Mouse (Mus musculus) forebrain, embryonic 11.5 days (tissue): ENCODE measurements around the gene Bcas3. TPM values are rescaled to one million over a fixed set of nuclear protein-coding genes. Genes with fewer than 3 reads are reported as not detected.

ENCODE experiments used
- ATAC-seq: fragments of 200-750 bp; cut with Nextera tagmentation; replicated peaks from 2 replicates; pipeline ENCODE4 v1.8.0; 2017; ENCODE audit warnings: moderate TSS enrichment; ENCODE audit not compliant: low FRiP score
- DNase-seq: peaks from one replicate; pipeline ENCODE4 v3.0.0-alpha.2; 2017; ENCODE audit warnings: low spot score
- H3K27ac ChIP-seq: fragments of 300-500 bp; sonication (generic); 2 replicates; pipeline ENCODE4 v1.5.1; 2014; ENCODE audit warnings: low read depth, low read length
- H3K27me3 ChIP-seq: fragments of 300-500 bp; sonication (generic); 2 replicates; pipeline ENCODE4 v1.6.1; 2014; ENCODE audit warnings: mild to moderate bottlenecking, low read length, mixed read lengths; ENCODE audit not compliant: control insufficient read depth, insufficient read depth
- H3K36me3 ChIP-seq: fragments of 300-500 bp; sonication (generic); 2 replicates; pipeline ENCODE4 v1.6.1; 2014; ENCODE audit warnings: mild to moderate bottlenecking, low read length, moderate library complexity, mixed read lengths; ENCODE audit not compliant: control insufficient read depth, insufficient read depth
- H3K4me1 ChIP-seq: fragments of 300-500 bp; sonication (generic); replicated peaks from 2 replicates; pipeline ENCODE4 v1.6.1; 2014; ENCODE audit warnings: low read length, mixed read lengths; ENCODE audit not compliant: control insufficient read depth, insufficient read depth
- H3K4me2 ChIP-seq: fragments of 300-500 bp; sonication (generic); 2 replicates; pipeline ENCODE4 v1.6.1; 2014; ENCODE audit warnings: low read depth, mild to moderate bottlenecking, low read length, moderate library complexity, mixed read lengths; ENCODE audit not compliant: severe bottlenecking
- H3K4me3 ChIP-seq: fragments of 300-500 bp; sonication (generic); 2 replicates; pipeline ENCODE4 v1.5.1; 2014; ENCODE audit warnings: low read depth, low read length
- H3K9ac ChIP-seq: fragments of 300-500 bp; sonication (generic); 2 replicates; pipeline ENCODE4 v1.6.1; 2014; ENCODE audit warnings: low read length
- H3K9me3 ChIP-seq: fragments of 300-500 bp; sonication (generic); 2 replicates; pipeline ENCODE4 v1.6.1; 2016; ENCODE audit warnings: low read length, mixed read lengths; ENCODE audit not compliant: control insufficient read depth
- WGBS: fragments of 180-500 bp; shearing (Covaris S2); extraction: QIAGEN DNeasy Blood & Tissue Kit; methylation state at CpG from one replicate; pipeline ENCODE4 v1.1.7; 2014; 5-methylcytosine and 5-hydroxymethylcytosine counted together
- polyA plus RNA-seq: library from polyadenylated mRNA; unstranded; fragments of >200 nt; fragmentation: Nextera tagmentation; extraction: Ambion mirVana; gene quantifications from 2 replicates; pipeline ENCODE4 v1.2.1, GENCODE M21; 2014

Gene Bcas3
- polyA plus RNA-seq, 1 experiment from 2014 or later = 17.9 TPM

DNA sequence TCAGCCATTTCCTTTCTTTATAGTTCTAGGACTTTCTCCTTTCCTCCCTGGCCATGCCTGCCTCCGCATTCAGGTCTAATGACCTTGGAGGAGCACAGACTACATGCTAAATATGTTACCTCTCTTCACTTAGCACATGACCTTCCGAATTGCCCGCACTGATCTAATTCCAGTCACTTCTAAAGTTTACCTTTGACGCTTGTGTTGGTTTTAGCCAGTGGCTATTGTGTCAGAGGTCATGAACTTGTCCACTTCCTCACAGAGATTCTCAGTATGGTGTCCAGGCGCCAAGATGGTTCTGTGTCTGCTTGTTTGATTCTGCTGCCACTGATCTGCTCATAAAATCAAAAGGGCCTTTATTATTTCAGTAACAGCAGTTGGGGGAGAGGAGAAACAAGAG lies 338.3 kb downstream of the Bcas3 start:
- no peak for ATAC-seq
- Histone ChIP-seq H3K4me3 (no peak overlapping the region), H3K4me1 (no peaks in the 10 kb centered on the region), H3K4me2 (no peak overlapping the region), H3K27me3 (no peaks in the 10 kb centered on the region), H3K27ac (no peak overlapping the region), H3K9ac (no peak overlapping the region), H3K36me3 (no peaks in the 10 kb centered on the region), H3K9me3 (no peaks in the 10 kb centered on the region)
- 56% methylated on average over 5 of the region's 5 CpGs for WGBS
- no peak for DNase-seq

DNA sequence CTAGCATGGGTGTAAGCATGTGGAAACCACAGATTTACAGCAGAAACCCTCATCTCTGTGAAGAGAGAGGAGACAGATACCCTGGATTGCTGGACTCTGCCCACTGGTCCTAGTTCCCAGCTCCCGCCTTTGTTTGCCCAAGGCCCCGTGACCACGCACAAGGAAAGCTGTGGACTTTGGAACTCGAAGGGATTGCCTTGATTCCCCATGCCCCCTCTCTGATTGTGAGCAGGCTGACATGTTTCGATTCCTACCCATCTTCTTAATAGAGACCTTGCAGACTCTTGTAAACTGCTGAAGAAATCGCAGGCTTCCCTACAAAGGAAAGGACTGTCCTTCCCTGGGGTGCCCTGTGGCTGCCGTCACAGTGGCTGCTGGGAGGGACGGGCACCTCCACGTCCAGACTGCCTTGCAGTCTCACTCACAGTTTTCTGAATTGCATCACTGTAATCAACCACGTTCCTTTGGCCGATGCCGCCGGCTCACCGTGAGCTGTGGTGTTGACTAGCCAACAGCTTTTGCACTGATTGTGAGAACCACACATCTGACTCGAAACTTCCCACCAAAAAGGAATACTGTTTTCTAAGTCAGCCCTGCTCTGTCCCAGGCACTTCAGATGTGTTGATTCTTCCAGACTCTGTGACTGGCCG lies 342.8 kb downstream of the Bcas3 start:
- no peak overlapping the region for H3K4me3 ChIP-seq
- no peak for DNase-seq
- H3K27ac ChIP-seq = no peak overlapping the region
- peaks cover 2% of the 10 kb centered on the region; the same call in 1 of the 2 replicates for H3K4me1 ChIP-seq
- no peak overlapping the region for H3K4me2 ChIP-seq
- no peak for ATAC-seq
- H3K9ac ChIP-seq = no peak overlapping the region
- H3K27me3 ChIP-seq = no peaks in the 10 kb centered on the region
- WGBS = 82% methylated on average over 16 of the region's 16 CpGs
- no peaks in the 10 kb centered on the region for H3K36me3 ChIP-seq
- H3K9me3 ChIP-seq = no peaks in the 10 kb centered on the region

GRCm38 (mm10) chr11:85696491-85697398 lies 343.8 kb downstream of the Bcas3 start:
- H3K27ac ChIP-seq = no peak overlapping the region
- no peak for ATAC-seq
- 53% methylated on average over 14 of the region's 14 CpGs for WGBS
- no peak overlapping the region for H3K4me3 ChIP-seq
- H3K9ac ChIP-seq = no peak overlapping the region
- no peaks in the 10 kb centered on the region for H3K27me3 ChIP-seq
- H3K36me3 ChIP-seq = no peaks in the 10 kb centered on the region
- H3K4me2 ChIP-seq = no peak overlapping the region
- no peaks in the 10 kb centered on the region for H3K9me3 ChIP-seq
- peaks cover 2% of the 10 kb centered on the region; the same call in 1 of the 2 replicates for H3K4me1 ChIP-seq
- DNase-seq = no peak

GRCm38 (mm10) chr11:85697468-85697867 lies 344.5 kb downstream of the Bcas3 start:
- no peak overlapping the region for H3K27ac ChIP-seq
- H3K4me2 ChIP-seq = no peak overlapping the region
- H3K4me1 ChIP-seq = peaks cover 2% of the 10 kb centered on the region; the same call in 1 of the 2 replicates
- no peaks in the 10 kb centered on the region for H3K9me3 ChIP-seq
- WGBS = 89% methylated on average over 4 of the region's 4 CpGs
- no peaks in the 10 kb centered on the region for H3K36me3 ChIP-seq
- H3K4me3 ChIP-seq = no peak overlapping the region
- H3K9ac ChIP-seq = no peak overlapping the region
- no peaks in the 10 kb centered on the region for H3K27me3 ChIP-seq
- DNase-seq (no peak), ATAC-seq (no peak)

GRCm38 (mm10) chr11:85698242-85698641 lies 345.3 kb downstream of the Bcas3 start:
- WGBS = 78% methylated on average over 11 of the region's 11 CpGs
- H3K36me3 ChIP-seq = no peaks in the 10 kb centered on the region
- H3K4me1 ChIP-seq = peaks cover 2% of the 10 kb centered on the region; the same call in 1 of the 2 replicates

GRCm38 (mm10) chr11:85704062-85704748 lies 351.2 kb downstream of the Bcas3 start:
- DNase-seq = no peak
- H3K4me1 ChIP-seq = no peaks in the 10 kb centered on the region
- no peak overlapping the region for H3K4me3 ChIP-seq
- 85% methylated on average over 4 of the region's 4 CpGs for WGBS
- no peaks in the 10 kb centered on the region for H3K36me3 ChIP-seq
- H3K9me3 ChIP-seq = no peaks in the 10 kb centered on the region
- ATAC-seq = no peak
- H3K9ac ChIP-seq = no peak overlapping the region
- H3K27me3 ChIP-seq = peaks cover 3% of the 10 kb centered on the region; the same call in 1 of the 2 replicates
- no peak overlapping the region for H3K27ac ChIP-seq
- H3K4me2 ChIP-seq = no peak overlapping the region

More at GRCm38 (mm10) chr11:85698242-85698641, 345.3 kb downstream of the Bcas3 start:
- no peak for DNase-seq
- no peaks in the 10 kb centered on the region for H3K9me3 ChIP-seq
- no peak overlapping the region for H3K4me3 ChIP-seq
- no peaks in the 10 kb centered on the region for H3K27me3 ChIP-seq
- H3K27ac ChIP-seq = no peak overlapping the region
- no peak overlapping the region for H3K4me2 ChIP-seq
- no peak overlapping the region for H3K9ac ChIP-seq
- ATAC-seq = no peak

DNA sequence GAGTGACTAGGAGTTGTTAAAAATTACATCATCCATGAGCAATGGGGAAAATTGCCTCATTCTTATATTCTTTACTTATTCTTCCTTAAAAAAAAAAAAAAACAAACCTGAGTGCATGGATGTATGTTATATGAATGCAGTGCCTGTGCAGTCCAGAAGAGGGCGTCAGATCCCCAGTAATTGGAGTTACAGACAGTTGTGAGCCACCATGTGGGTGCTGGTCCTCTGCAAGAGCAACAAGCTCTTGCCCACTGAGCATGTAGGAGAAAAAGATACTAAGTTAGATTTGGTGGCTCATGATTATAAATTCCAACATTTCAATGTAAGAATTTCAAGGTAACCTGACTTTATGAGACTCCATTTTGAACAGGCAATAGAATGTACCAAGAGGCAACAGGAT lies 353.7 kb downstream of the Bcas3 start:
- ATAC-seq = no peak
- Histone ChIP-seq H3K4me2 (no peak overlapping the region), H3K27me3 (peaks cover 25% of the 10 kb centered on the region), H3K4me3 (no peak overlapping the region), H3K36me3 (no peaks in the 10 kb centered on the region), H3K4me1 (no peaks in the 10 kb centered on the region), H3K9me3 (no peaks in the 10 kb centered on the region), H3K9ac (no peak overlapping the region), H3K27ac (no peak overlapping the region)
- 11% methylated on average over 1 of the region's 1 CpGs for WGBS
- DNase-seq = no peak

DNA sequence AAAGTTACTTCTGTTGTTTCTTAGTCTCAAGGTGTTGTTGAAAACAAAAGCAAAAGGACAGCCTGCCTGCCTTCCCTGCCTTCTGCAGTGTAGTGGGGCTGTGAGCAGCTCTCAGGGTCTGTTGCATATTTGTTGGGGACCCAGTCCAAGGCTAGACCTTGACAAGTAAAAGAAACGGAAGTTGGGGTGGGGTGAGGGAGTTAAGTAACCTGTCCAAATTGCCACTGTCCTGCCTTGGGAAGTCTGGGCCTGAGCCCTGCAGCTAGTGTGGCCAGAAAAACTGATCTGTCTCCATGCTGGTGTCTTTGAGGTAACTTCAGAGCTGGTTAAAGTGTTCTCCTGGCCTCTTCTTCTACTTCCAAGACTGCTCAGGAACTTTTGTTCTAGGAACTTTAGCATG lies 354.5 kb downstream of the Bcas3 start:
- no peak overlapping the region for H3K9ac ChIP-seq
- no peak overlapping the region for H3K4me3 ChIP-seq
- no peaks in the 10 kb centered on the region for H3K36me3 ChIP-seq
- no peak for DNase-seq
- no peak overlapping the region for H3K4me2 ChIP-seq
- no peak for ATAC-seq
- H3K4me1 ChIP-seq = no peaks in the 10 kb centered on the region
- 70% methylated on average over 1 of the region's 1 CpGs for WGBS
- H3K27me3 ChIP-seq = peaks cover 34% of the 10 kb centered on the region
- H3K27ac ChIP-seq = no peak overlapping the region
- no peaks in the 10 kb centered on the region for H3K9me3 ChIP-seq
